24 mouse cellular contexts compared by ENCODE assay signal in the genomic region with DNA sequence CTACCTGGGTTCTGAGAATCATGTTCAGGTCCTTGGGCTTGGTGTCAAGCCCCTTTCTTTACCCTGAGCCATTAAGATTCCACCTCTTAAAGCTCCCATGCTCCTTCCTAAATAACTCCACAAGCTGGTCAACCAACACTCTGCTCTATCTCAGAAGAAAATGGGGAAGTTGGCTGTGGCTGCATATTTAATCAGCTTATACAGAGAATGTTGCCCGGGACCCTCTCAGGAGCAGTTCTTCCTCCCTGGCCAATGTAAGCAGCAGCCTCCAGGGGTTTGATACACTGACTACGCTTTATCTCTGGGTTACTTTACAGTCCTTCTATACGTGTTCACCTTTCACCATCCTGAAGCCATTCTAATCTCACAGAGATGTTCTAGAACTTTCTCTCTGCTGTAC.
"Had no signal": no experiment of that assay in that cellular context is flagged by ENCODE, and none has a peak within 500 bp of the region (broad histone marks: within the 10 kb centered on the region; RNA-seq: fewer than 3 reads in every experiment).

No protein-coding gene starts in this region.

- H3K9me3 ChIP-seq: limb, embryonic 12.5 days; limb, embryonic 15.5 days; megakaryocyte, embryonic 14.5 days; midbrain, embryonic 12.5 days; midbrain, embryonic 15.5 days; neural tube, embryonic 12.5 days; neural tube, embryonic 15.5 days; stomach, embryonic 15.5 days had no signal

- H3K4me3 ChIP-seq: left cerebral cortex, adult 2 months; limb, embryonic 12.5 days; limb, embryonic 15.5 days; megakaryocyte, embryonic 14.5 days; midbrain, embryonic 12.5 days; midbrain, embryonic 15.5 days; neural tube, embryonic 12.5 days; neural tube, embryonic 15.5 days; stomach, embryonic 15.5 days had no signal

- H3K27ac ChIP-seq: kidney, postnatal 0 days; left cerebral cortex, adult 2 months; limb, embryonic 12.5 days; limb, embryonic 15.5 days; liver, embryonic 14.5 days; macrophage; midbrain, embryonic 12.5 days; midbrain, embryonic 15.5 days; neural tube, embryonic 12.5 days; neural tube, embryonic 15.5 days; stomach, embryonic 15.5 days had no signal

- H3K27me3 ChIP-seq: limb, embryonic 12.5 days; limb, embryonic 15.5 days; megakaryocyte, embryonic 14.5 days; midbrain, embryonic 12.5 days; midbrain, embryonic 15.5 days; neural tube, embryonic 12.5 days; neural tube, embryonic 15.5 days; stomach, embryonic 15.5 days had no signal

- DNase-seq: kidney, adult 2 months; kidney, postnatal 4 days; layer of hippocampus, postnatal 36 days; liver, postnatal 0 days; lung, embryonic 14.5 days; retina, postnatal 1 day; right cerebral cortex, postnatal 25 days; spleen, adult 18-20 months; thymus, postnatal 25 days had no signal

- H3K4me2 ChIP-seq: limb, embryonic 12.5 days; limb, embryonic 15.5 days; liver, embryonic 11.5 days; lung, embryonic 14.5 days; midbrain, embryonic 12.5 days; midbrain, embryonic 15.5 days; neural tube, embryonic 12.5 days; neural tube, embryonic 15.5 days; stomach, embryonic 15.5 days had no signal

- ATAC-seq: intestine, postnatal 0 days; liver, postnatal 0 days; lung, postnatal 0 days; midbrain, embryonic 15.5 days had no signal

- H3K4me1 ChIP-seq: limb, embryonic 15.5 days; megakaryocyte, embryonic 14.5 days; midbrain, embryonic 15.5 days; neural tube, embryonic 12.5 days; neural tube, embryonic 15.5 days; stomach, embryonic 15.5 days had no signal

- H3K9ac ChIP-seq: limb, embryonic 12.5 days; limb, embryonic 15.5 days; liver, embryonic 14.5 days; liver, postnatal 0 days; lung, embryonic 14.5 days; midbrain, embryonic 12.5 days; midbrain, embryonic 15.5 days; neural tube, embryonic 12.5 days; neural tube, embryonic 15.5 days; stomach, embryonic 15.5 days had no signal

- H3K36me3 ChIP-seq: limb, embryonic 12.5 days; limb, embryonic 15.5 days; midbrain, embryonic 12.5 days; midbrain, embryonic 15.5 days; neural tube, embryonic 12.5 days; neural tube, embryonic 15.5 days; stomach, embryonic 15.5 days had no signal
